Mouse (Mus musculus) cerebellum, postnatal 14 days (tissue): ENCODE results near the gene Paics.
"Not testable (repeated sequence)": the region's sequence is repeated elsewhere in the genome, so short reads cannot be mapped to it uniquely, and the experiment has no call there.

Experiments
- DNase-seq, 2 experiments: peaks; one replicate each; pipeline ENCODE4 v3.0.0; 2021; ENCODE audit warnings: mixed read lengths in 2 of 2

Gene Paics

GRCm38 (mm10) chr5:76951106-76952027, at the start of gene Paics, which contains the start of gene Ppat:
Gene Paics, plus strand, starts transcription at chr5:76951307.
Gene Ppat, minus strand, starts transcription at chr5:76951578.
- DNase-seq: peak; percentile 97 to 99

GRCm38 (mm10) chr5:76902131-76902530, 49.0 kb upstream of the Paics start:
- no peak for DNase-seq

- peak in 1 of 2 experiments; percentile 22 for DNase-seq
These were observed 46.2 kb upstream of the Paics start for GRCm38 (mm10) chr5:76904713-76905404.

GRCm38 (mm10) chr5:76905405-76906154, 45.5 kb upstream of the Paics start, which contains the start of gene Aasdh:
Gene Aasdh, minus strand, starts transcription at chr5:76905514.
- peak; percentile 99 for DNase-seq

GRCm38 (mm10) chr5:76906155-76906499, 45.0 kb upstream of the Paics start:
- no peak for DNase-seq

- DNase-seq: no peak
These were observed 40.3 kb upstream of the Paics start for GRCm38 (mm10) chr5:76910807-76911206.

- not testable (repeated sequence) for DNase-seq
These were observed 38.6 kb upstream of the Paics start for GRCm38 (mm10) chr5:76912522-76912921.

GRCm38 (mm10) chr5:76922833-76923232, 28.3 kb upstream of the Paics start:
- no peak for DNase-seq

- DNase-seq: peak; percentile 86 to 91
These were observed 27.7 kb upstream of the Paics start for GRCm38 (mm10) chr5:76923428-76923827.

GRCm38 (mm10) chr5:76924296-76924695, 26.8 kb upstream of the Paics start:
- no peak for DNase-seq

GRCm38 (mm10) chr5:76928124-76928832, 22.8 kb upstream of the Paics start:
- DNase-seq: peak in 1 of 2 experiments; percentile 22

- no peak for DNase-seq
These were observed 21.8 kb upstream of the Paics start for GRCm38 (mm10) chr5:76929180-76929877.

- no peak for DNase-seq
These were observed 11.4 kb upstream of the Paics start for GRCm38 (mm10) chr5:76939717-76940116.

- no peak for DNase-seq
These were observed 9.1 kb upstream of the Paics start for GRCm38 (mm10) chr5:76941975-76942374.

GRCm38 (mm10) chr5:76942505-76942904, 8.6 kb upstream of the Paics start:
- DNase-seq: no peak

GRCm38 (mm10) chr5:76944965-76945677, 6.0 kb upstream of the Paics start:
- no peak for DNase-seq

GRCm38 (mm10) chr5:76945678-76946033, 5.5 kb upstream of the Paics start:
- DNase-seq: no peak

GRCm38 (mm10) chr5:76947142-76947541, 4.0 kb upstream of the Paics start:
- no peak for DNase-seq

- DNase-seq: no peak
These were observed 3.3 kb upstream of the Paics start for GRCm38 (mm10) chr5:76947758-76948157.

- DNase-seq: no peak
These were observed 583 bp upstream of the Paics start for GRCm38 (mm10) chr5:76950343-76951105.
